ENCODE assay signal across 17 mouse cellular contexts in the genomic region with DNA sequence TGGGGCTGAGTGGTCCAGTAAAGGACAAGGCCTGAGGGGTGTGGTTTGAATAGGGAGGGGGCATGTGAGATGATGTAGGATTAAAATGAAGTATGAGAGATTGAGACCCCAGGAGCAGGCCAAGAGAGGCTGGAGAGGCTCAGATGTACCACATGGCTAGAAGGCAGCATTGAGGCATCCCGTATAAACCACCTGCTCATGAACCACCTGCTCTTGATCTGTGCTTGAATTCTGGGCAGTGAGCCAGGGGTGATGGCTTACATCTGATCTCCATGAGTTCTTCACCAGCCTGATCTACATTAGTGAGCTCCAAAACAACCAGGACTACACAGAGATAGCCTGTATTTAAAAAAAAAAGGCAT. TPM values are rescaled to one million over a fixed set of nuclear protein-coding genes. Genes with fewer than 3 reads are reported as not detected.
DNase-seq lines count a peak whose midpoint lies in the region; ATAC-seq lines count a peak whose summit lies in the region.
"Had no signal": no experiment of that assay in that cellular context is flagged by ENCODE, and none has a peak within 500 bp of the region (broad histone marks: within the 10 kb centered on the region; RNA-seq: fewer than 3 reads in every experiment).

No protein-coding gene starts in this region.

- no peak overlapping the region for H3K27ac ChIP-seq in heart, embryonic 12.5 days (ENCODE audit: poor library complexity, severe bottlenecking)
- H3K27ac ChIP-seq in lung, embryonic 16.5 days (ENCODE audit: low read length) = no peak overlapping the region
- no peak overlapping the region for H3K27ac ChIP-seq in embryonic facial prominence, embryonic 12.5 days
- H3K27ac ChIP-seq in limb, embryonic 15.5 days = no peak overlapping the region
- H3K27ac ChIP-seq: limb, embryonic 13.5 days; stomach, embryonic 15.5 days had no signal

- peaks cover 42% of the 10 kb centered on the region for H3K27me3 ChIP-seq in heart, embryonic 12.5 days (replicated peaks)
- H3K27me3 ChIP-seq in lung, embryonic 16.5 days (ENCODE audit: control insufficient read depth, insufficient read depth, low read depth, low read length) = peaks cover 4% of the 10 kb centered on the region
- peaks cover 14% of the 10 kb centered on the region for H3K27me3 ChIP-seq in embryonic facial prominence, embryonic 12.5 days
- H3K27me3 ChIP-seq in limb, embryonic 15.5 days = peaks cover 8% of the 10 kb centered on the region

- no peak overlapping the region for H3K4me2 ChIP-seq in heart, embryonic 12.5 days
- no peak overlapping the region for H3K4me2 ChIP-seq in lung, embryonic 16.5 days (ENCODE audit: low read depth, low read length)
- H3K4me2 ChIP-seq in embryonic facial prominence, embryonic 12.5 days (replicated peaks) = no peak overlapping the region
- H3K4me2 ChIP-seq in limb, embryonic 15.5 days = no peak overlapping the region
- H3K4me2 ChIP-seq: lung, embryonic 14.5 days had no signal

- DNase-seq in heart, adult 8-10 months (ENCODE audit: low spot score) = no peak
- no peak for DNase-seq in lung, postnatal 14 days
- DNase-seq in thymus, adult 18-20 months = no peak
- no peak for DNase-seq in spleen, postnatal 36 days (ENCODE audit: low spot score in 2 of 2)
- DNase-seq: heart, adult 11 months; heart, postnatal 36 days; lung, embryonic 14.5 days; midbrain, embryonic 14.5 days; right cerebral cortex, postnatal 4 days had no signal

- H3K4me3 ChIP-seq in heart, embryonic 12.5 days = no peak overlapping the region
- no peak overlapping the region for H3K4me3 ChIP-seq in lung, embryonic 16.5 days (ENCODE audit: low read length)
- H3K4me3 ChIP-seq in embryonic facial prominence, embryonic 12.5 days = no peak overlapping the region
- no peak overlapping the region for H3K4me3 ChIP-seq in limb, embryonic 15.5 days
- H3K4me3 ChIP-seq: erythroblast, embryonic 14.5 days; limb, embryonic 13.5 days; stomach, embryonic 15.5 days had no signal

- WGBS in heart, embryonic 12.5 days = 52% methylated on average over 1 of the region's 1 CpGs
- WGBS in lung, embryonic 16.5 days = 60% methylated on average over 1 of the region's 1 CpGs
- WGBS in embryonic facial prominence, embryonic 12.5 days = 74% methylated on average over 1 of the region's 1 CpGs
- 42% methylated on average over 1 of the region's 1 CpGs for WGBS in limb, embryonic 15.5 days

- H3K4me1 ChIP-seq in heart, embryonic 12.5 days (replicated peaks) = peaks cover 6% of the 10 kb centered on the region; the same call in 1 of the 2 replicates
- H3K4me1 ChIP-seq in lung, embryonic 16.5 days (replicated peaks; ENCODE audit: control insufficient read depth, insufficient read depth, low read length) = no peaks in the 10 kb centered on the region
- H3K4me1 ChIP-seq in embryonic facial prominence, embryonic 12.5 days = no peaks in the 10 kb centered on the region
- H3K4me1 ChIP-seq in limb, embryonic 15.5 days = no peaks in the 10 kb centered on the region
- H3K4me1 ChIP-seq: limb, embryonic 13.5 days had no signal

- H3K9me3 ChIP-seq in heart, embryonic 12.5 days (replicated peaks) = peaks cover 6% of the 10 kb centered on the region
- no peaks in the 10 kb centered on the region for H3K9me3 ChIP-seq in lung, embryonic 16.5 days (ENCODE audit: control insufficient read depth, low read length)
- H3K9me3 ChIP-seq in embryonic facial prominence, embryonic 12.5 days = no peaks in the 10 kb centered on the region
- H3K9me3 ChIP-seq in limb, embryonic 15.5 days = no peaks in the 10 kb centered on the region
- H3K9me3 ChIP-seq: limb, embryonic 13.5 days; stomach, embryonic 15.5 days had no signal

- peak; percentile 25; the same call in 1 of the 2 replicates for ATAC-seq in heart, embryonic 12.5 days (ENCODE audit: insufficient number of reproducible peaks, low FRiP score)
- peak; percentile 31 for ATAC-seq in lung, embryonic 16.5 days (ENCODE audit: low read depth)
- peak; percentile 41; the same call in 1 of the 2 replicates for ATAC-seq in embryonic facial prominence, embryonic 12.5 days (ENCODE audit: insufficient number of reproducible peaks, insufficient read depth, low FRiP score, low TSS enrichment)
- peak; percentile 65 for ATAC-seq in limb, embryonic 15.5 days (ENCODE audit: insufficient number of reproducible peaks, low FRiP score, low TSS enrichment, low read depth)

- H3K9ac ChIP-seq in heart, embryonic 12.5 days = no peak overlapping the region
- no peak overlapping the region for H3K9ac ChIP-seq in lung, embryonic 16.5 days (ENCODE audit: low read length)
- no peak overlapping the region for H3K9ac ChIP-seq in embryonic facial prominence, embryonic 12.5 days
- H3K9ac ChIP-seq in limb, embryonic 15.5 days = no peak overlapping the region
- H3K9ac ChIP-seq: limb, embryonic 13.5 days; lung, embryonic 14.5 days; stomach, embryonic 15.5 days had no signal

- H3K36me3 ChIP-seq in heart, embryonic 12.5 days = no peaks in the 10 kb centered on the region
- no peaks in the 10 kb centered on the region for H3K36me3 ChIP-seq in lung, embryonic 16.5 days (ENCODE audit: control insufficient read depth, insufficient read depth, low read length)
- no peaks in the 10 kb centered on the region for H3K36me3 ChIP-seq in embryonic facial prominence, embryonic 12.5 days
- no peaks in the 10 kb centered on the region for H3K36me3 ChIP-seq in limb, embryonic 15.5 days
- H3K36me3 ChIP-seq: limb, embryonic 13.5 days; stomach, embryonic 15.5 days had no signal

RNA-seq across cellular contexts. Expression of a gene that starts 2.6 kb away (rescaled TPM):
- not detected in 2 replicates for polyA plus RNA-seq in heart, embryonic 12.5 days (2016; fragmentation: Nextera tagmentation; extraction: Ambion mirVana)
- total RNA-seq in heart, adult 8-10 months (2022) = not detected
- polyA plus RNA-seq in lung, embryonic 16.5 days (2015; fragmentation: Nextera tagmentation; extraction: Ambion mirVana) = not detected in 2 replicates
- not detected in 2 replicates for polyA plus RNA-seq in embryonic facial prominence, embryonic 12.5 days (2016; fragmentation: Nextera tagmentation; extraction: Ambion mirVana)
- not detected in 2 replicates for polyA plus RNA-seq in limb, embryonic 15.5 days (2015; fragmentation: Nextera tagmentation; extraction: Ambion mirVana)
- total RNA-seq: heart, postnatal 36 days had no signal
- polyA plus RNA-seq: erythroblast, embryonic 14.5 days; kidney, embryonic 16.5 days; limb, embryonic 13.5 days; lung, embryonic 14.5 days; midbrain, embryonic 14.5 days; stomach, embryonic 15.5 days had no signal

RNA-seq across cellular contexts. Expression of a gene that starts 30.9 kb away (rescaled TPM):
- 2.0 and 2.2 TPM in 2 replicates for polyA plus RNA-seq in heart, embryonic 12.5 days (2016; fragmentation: Nextera tagmentation; extraction: Ambion mirVana)
- total RNA-seq in heart, adult 8-10 months (2022) = 1 to 10 TPM; 5.7 to 8.2 (median 5.9) TPM
- polyA plus RNA-seq in lung, embryonic 16.5 days (2015; fragmentation: Nextera tagmentation; extraction: Ambion mirVana) = 1.4 and 1.6 TPM in 2 replicates
- 3.2 and 4.8 TPM in 2 replicates for polyA plus RNA-seq in embryonic facial prominence, embryonic 12.5 days (2016; fragmentation: Nextera tagmentation; extraction: Ambion mirVana)
- 2.2 and 2.4 TPM in 2 replicates for polyA plus RNA-seq in limb, embryonic 15.5 days (2015; fragmentation: Nextera tagmentation; extraction: Ambion mirVana)
- polyA plus RNA-seq: erythroblast, embryonic 14.5 days had no signal

RNA-seq across cellular contexts. Expression of a gene that starts 38.6 kb away (rescaled TPM):
- polyA plus RNA-seq in heart, embryonic 12.5 days (2016; fragmentation: Nextera tagmentation; extraction: Ambion mirVana) = 0.22 and 0.38 TPM in 2 replicates
- total RNA-seq in heart, adult 8-10 months (2022) = 1 to 10 TPM; 4.1 to 6.1 (median 4.5) TPM
- 0.69 and 0.87 TPM in 2 replicates for polyA plus RNA-seq in lung, embryonic 16.5 days (2015; fragmentation: Nextera tagmentation; extraction: Ambion mirVana)
- 1.2 and 1.9 TPM in 2 replicates for polyA plus RNA-seq in embryonic facial prominence, embryonic 12.5 days (2016; fragmentation: Nextera tagmentation; extraction: Ambion mirVana)
- polyA plus RNA-seq in limb, embryonic 15.5 days (2015; fragmentation: Nextera tagmentation; extraction: Ambion mirVana) = 0.68 and 1.0 TPM in 2 replicates
- polyA plus RNA-seq: erythroblast, embryonic 14.5 days had no signal
